Mouse (Mus musculus) heart, postnatal 36 days (tissue): ENCODE measurements around the gene Phf20. TPM values are rescaled to one million over a fixed set of nuclear protein-coding genes. Genes with fewer than 3 reads are reported as not detected.
"Not testable (repeated sequence)": the region's sequence is repeated elsewhere in the genome, so short reads cannot be mapped to it uniquely, and the experiment has no call there.

ENCODE experiments used
- DNase-seq, 2 experiments: peaks; one replicate each; pipeline ENCODE4 v3.0.0; 2021 to 2022
- intact Hi-C: fragments of 180-260 bp; cut with DNase I; formaldehyde crosslinking; loops from one replicate; pipeline ENCODE4 v1.15.1; 2025
- total RNA-seq, 2 experiments: library from RNA; stranded (reverse); gene quantifications; 2 replicates each; pipeline ENCODE4 v1.2.3; 2021

The Phf20 gene
- 10 to 100 TPM; 19.3 to 23.8 TPM for total RNA-seq

- intact Hi-C loops: loop anchor here (1.0 kb wide), 1 partner anchor 16 kb away; the partner anchor contains the start of gene Rbm39
- DNase-seq: peak; percentile 98
These were observed at the start of gene Phf20 for GRCm38 (mm10) chr2:156196302-156197128. TSS of gene Phf20 (plus strand) at chr2:156196466.

GRCm38 (mm10) chr2:156147316-156147915 lies 48.9 kb upstream of the Phf20 start:
- DNase-seq: no peak
- intact Hi-C loops: loop anchor here (2.0 kb wide), 1 partner anchor 29 kb away; no protein-coding TSS in a partner anchor

GRCm38 (mm10) chr2:156151538-156151937 lies 44.7 kb upstream of the Phf20 start:
- no peak for DNase-seq
- intact Hi-C loops: no loop called here

GRCm38 (mm10) chr2:156165478-156165877 lies 30.8 kb upstream of the Phf20 start:
- DNase-seq: no peak
- intact Hi-C loops: no loop called here

GRCm38 (mm10) chr2:156166557-156166956 lies 29.7 kb upstream of the Phf20 start:
- intact Hi-C loops: no loop called here
- no peak for DNase-seq

GRCm38 (mm10) chr2:156177079-156177478 lies 19.2 kb upstream of the Phf20 start:
- no peak for DNase-seq
- intact Hi-C loops: loop anchor here (2.0 kb wide), 1 partner anchor 30 kb away; no protein-coding TSS in a partner anchor

- DNase-seq: no peak
- intact Hi-C loops: loop anchor here (2.0 kb wide), 1 partner anchor 31 kb away; no protein-coding TSS in a partner anchor
These were observed 18.6 kb upstream of the Phf20 start for GRCm38 (mm10) chr2:156177651-156178050.

GRCm38 (mm10) chr2:156179046-156179795 lies 17.0 kb upstream of the Phf20 start:
- peak; percentile 76 to 86 for DNase-seq
- intact Hi-C loops: no loop called here

GRCm38 (mm10) chr2:156179796-156180093 lies 16.5 kb upstream of the Phf20 start:
- DNase-seq: no peak
- intact Hi-C loops: loop anchor here (1.0 to 5.0 kb wide), 4 partner anchors 17 to 99 kb away; partner anchors contain the start of genes Cpne1, Phf20 and Rbm12

- intact Hi-C loops: loop anchor here (1.0 to 5.0 kb wide), 4 partner anchors 16 to 99 kb away; partner anchors contain the start of genes Cpne1, Phf20 and Rbm12
These were observed 16.0 kb upstream of the Phf20 start, which contains the start of gene Rbm39 for GRCm38 (mm10) chr2:156180094-156180821. TSS of gene Rbm39 (minus strand) at chr2:156180238.

GRCm38 (mm10) chr2:156180824-156181590 lies 15.3 kb upstream of the Phf20 start:
- intact Hi-C loops: loop anchor here (1.0 to 5.0 kb wide), 4 partner anchors 15 to 98 kb away; partner anchors contain the start of genes Cpne1, Phf20 and Rbm12
- DNase-seq: no peak

More at GRCm38 (mm10) chr2:156180094-156180821, 16.0 kb upstream of the Phf20 start, which contains the start of gene Rbm39:
- DNase-seq: peak; percentile 100

- DNase-seq: no peak
- intact Hi-C loops: loop anchor here (2.0 to 5.0 kb wide), 3 partner anchors 71 to 97 kb away; partner anchors contain the start of genes Cpne1 and Rbm12
These were observed 14.7 kb upstream of the Phf20 start for GRCm38 (mm10) chr2:156181592-156181991.

- DNase-seq, intact Hi-C loops: not testable (repeated sequence)
These were observed 7.0 kb upstream of the Phf20 start for GRCm38 (mm10) chr2:156189241-156189640.

GRCm38 (mm10) chr2:156190004-156190896 lies 6.0 kb upstream of the Phf20 start:
- DNase-seq: peak; percentile 34 to 37
- intact Hi-C loops: no loop called here

GRCm38 (mm10) chr2:156191540-156191939 lies 4.7 kb upstream of the Phf20 start:
- DNase-seq: no peak
- intact Hi-C loops: no loop called here

GRCm38 (mm10) chr2:156192068-156192467 lies 4.2 kb upstream of the Phf20 start:
- intact Hi-C loops: no loop called here
- no peak for DNase-seq

- intact Hi-C loops: no loop called here
- no peak for DNase-seq
These were observed 3.0 kb upstream of the Phf20 start for GRCm38 (mm10) chr2:156193066-156193862.
